Mouse (Mus musculus): ENCODE results near the gene Des. TPM values are rescaled to one million over a fixed set of nuclear protein-coding genes. Genes with fewer than 3 reads are reported as not detected.

The Des gene
- total RNA-seq, 2 experiments from 2014 or later: 62.7 to 208 TPM

GRCm38 (mm10) chr1:75381482-75382355 lies 21.6 kb downstream of the Des start:
- peak; percentile 72 for DNase-seq

DNA sequence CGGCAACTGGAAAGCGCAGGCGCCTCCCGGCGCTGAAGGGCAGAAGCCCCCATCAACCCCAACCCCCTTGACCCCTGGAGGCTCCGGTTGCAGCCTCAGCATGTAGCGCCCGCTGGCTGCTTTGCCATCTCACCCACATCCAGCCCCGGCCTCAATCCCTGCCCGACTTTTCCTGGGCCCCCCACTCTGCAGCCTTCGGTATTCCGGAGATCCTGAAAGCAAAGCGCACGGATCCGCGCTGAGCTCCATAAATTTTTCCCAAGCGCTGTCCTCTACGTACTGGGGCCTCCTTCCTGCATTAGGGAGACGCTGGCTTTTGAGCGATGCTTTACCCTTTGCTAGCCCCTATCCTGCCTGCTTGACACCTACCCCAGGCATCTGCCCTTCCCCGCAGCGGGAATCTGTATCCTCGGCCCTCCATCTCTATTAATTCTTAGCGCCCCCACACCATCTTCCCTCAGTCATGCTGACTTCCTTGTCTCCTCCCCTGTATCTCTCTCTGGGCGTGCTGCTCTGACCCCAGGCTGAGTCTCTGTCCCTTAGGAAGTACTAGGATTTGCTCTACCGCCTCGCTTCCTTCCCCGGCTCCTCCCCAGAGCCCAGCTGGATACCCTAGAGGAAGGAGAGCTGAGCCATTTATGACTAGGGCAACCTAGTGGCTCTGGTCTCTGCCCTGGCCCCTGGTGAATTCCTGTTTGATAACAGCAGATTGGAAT lies 22.4 kb downstream of the Des start:
- DNase-seq: no peak

- no peak for DNase-seq
These were observed 24.5 kb downstream of the Des start for GRCm38 (mm10) chr1:75384470-75385141.

GRCm38 (mm10) chr1:75385142-75385730 lies 25.1 kb downstream of the Des start:
- no peak for DNase-seq

DNA sequence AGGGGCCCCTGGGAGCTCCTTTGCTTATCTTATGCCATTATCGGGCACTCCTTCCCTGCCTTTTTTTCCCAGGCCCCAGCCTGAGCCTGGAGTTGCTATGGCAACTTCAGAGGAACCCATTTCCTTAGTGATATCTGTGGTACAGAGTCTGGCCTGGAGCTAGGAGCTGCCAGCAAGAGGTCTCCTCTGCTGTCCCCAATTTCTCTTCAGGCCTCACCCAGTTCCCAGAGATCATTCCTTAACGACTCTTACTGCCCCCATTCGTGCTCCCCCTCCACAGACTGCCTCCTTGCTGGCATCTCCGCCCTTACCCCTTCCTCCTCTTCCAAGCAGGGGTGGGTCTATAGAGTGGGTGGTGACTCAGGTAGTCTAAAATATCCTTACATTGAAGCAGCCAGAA lies 26.0 kb downstream of the Des start:
- no peak for DNase-seq

DNA sequence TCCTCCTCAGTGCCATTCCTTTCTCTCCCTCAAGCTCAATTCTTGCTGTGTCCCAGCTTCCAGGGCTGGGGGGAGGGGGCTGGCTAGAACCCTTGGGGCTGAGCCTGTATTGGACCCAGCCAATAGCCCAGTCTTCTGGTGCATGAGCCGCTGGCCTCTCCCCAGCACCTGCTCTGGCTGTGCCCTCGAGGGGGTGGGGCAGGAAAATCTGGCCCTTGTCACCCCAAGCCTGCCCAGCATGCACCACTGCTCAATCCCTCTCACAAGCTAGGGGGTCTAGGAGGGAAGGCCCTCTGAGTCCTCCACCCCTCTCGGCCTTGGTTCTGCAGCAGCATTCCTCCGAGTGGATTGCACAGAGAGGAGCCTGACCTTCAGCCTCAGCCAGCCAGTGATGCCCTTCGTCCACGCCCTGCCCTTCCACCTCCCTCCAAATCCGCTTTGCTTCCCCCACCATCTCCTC lies 27.4 kb downstream of the Des start:
- no peak for DNase-seq

- DNase-seq: no peak
These were observed 28.1 kb downstream of the Des start for GRCm38 (mm10) chr1:75387929-75388897.

GRCm38 (mm10) chr1:75388898-75389515 lies 28.9 kb downstream of the Des start:
- DNase-seq: no peak

DNA sequence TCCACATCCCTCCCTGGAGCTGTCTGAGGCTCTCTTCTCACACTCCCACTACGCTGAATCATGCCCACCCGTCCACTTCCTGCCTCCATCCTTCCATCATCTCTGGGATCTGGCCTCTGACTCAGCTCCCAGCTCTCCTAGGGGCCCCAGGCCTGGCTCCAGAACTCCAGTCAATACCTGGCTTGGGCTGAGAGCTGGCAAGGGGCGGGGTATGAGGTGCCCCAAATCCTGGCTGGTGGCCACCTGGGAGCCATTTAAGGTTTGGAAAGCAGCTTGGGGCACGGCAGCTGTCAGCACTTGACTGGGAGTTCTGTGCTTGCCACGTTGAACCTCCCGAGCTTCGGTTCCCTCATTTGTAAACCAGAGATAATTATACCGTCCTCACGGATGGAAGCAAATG lies 33.0 kb downstream of the Des start:
- no peak for DNase-seq

DNA sequence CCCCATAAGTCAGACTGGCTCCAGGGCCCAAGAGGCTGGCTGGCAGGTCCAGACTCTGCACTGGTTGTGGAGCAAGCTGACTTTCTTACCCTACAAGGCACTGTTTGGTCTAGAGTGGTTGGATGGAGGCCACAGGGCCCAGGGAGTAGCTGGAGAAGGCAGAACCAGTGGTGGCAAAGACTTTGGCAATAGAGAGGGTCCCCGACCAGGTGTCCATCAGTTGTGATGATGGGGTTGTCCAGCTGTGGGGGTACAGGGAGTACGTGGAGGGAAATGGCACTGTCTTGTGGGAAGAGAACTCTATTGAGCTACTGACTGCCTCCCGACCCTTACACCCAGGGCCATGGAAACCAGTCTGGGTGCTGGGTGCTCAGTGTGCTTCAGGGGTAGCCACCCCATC lies 33.7 kb downstream of the Des start:
- no peak for DNase-seq

DNA sequence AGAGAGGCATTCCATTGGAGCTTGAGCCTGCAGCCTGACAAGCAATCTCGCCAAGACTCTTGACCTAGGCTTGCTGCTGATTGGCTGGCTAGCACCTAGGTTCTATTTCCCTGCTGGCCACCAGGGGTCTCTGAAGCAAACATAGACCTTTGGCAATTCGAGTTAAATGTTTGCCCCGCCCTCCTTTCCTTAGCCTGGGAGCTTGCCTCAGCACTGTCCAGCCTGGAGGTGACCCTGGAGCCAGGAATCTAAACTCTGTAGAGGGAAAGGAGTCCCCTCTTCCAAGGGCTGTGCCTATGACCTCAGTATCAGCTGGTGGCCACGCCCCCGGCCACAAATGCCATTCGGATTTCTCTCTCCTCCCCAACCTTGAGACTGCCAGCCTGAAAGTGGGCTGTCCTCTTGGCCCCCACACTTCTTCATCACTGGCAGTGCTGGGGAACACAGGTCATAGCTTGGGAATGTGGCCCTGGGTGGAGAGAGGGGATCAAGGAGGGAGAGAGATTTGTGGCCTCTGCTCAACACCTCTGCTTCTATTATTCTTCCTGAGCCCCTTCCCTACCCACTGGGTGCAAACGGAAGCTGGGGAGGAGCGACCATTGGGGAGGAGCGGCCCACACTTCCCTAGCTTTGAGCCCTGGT lies 38.8 kb downstream of the Des start:
- DNase-seq: peak; percentile 84

DNA sequence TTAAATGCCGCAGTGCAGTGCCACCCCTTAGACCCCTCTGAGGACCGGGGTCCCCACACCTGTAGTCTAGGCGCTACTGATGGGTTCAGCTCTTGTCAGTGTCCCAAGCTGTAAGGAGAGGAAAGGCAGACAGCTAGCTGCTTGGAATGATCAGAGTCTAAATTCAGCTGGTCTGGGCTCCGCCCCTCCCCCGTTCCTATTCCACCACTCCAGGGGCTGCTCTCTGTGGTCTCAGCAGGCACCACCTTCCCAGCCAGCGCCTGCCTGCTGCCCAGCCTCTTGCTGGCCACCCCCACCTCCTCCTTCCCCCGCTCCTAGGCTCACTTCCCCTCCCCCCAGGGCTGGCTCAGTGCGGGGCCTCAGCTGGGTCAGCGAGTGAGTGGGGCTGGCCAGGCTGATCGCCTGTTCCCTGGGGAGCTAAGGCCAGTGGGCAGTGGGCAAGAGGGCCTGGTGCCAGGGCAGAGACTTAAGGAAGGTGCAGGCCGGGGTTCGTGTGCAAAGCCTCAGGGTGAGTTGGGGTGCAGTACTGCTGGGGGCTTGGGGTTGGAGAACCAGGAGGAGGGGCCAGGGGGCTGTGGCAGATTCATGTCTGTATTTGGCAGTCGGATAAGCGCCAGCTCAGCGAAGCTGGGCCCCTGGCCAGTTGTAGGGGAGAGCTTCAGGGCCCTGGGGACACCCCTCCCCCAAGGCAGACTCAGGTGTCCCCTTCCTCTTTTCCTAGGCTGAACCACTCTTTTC lies 39.8 kb downstream of the Des start:
- DNase-seq: peak; percentile 76

GRCm38 (mm10) chr1:75400493-75401115 lies 40.5 kb downstream of the Des start:
- no peak for DNase-seq

DNA sequence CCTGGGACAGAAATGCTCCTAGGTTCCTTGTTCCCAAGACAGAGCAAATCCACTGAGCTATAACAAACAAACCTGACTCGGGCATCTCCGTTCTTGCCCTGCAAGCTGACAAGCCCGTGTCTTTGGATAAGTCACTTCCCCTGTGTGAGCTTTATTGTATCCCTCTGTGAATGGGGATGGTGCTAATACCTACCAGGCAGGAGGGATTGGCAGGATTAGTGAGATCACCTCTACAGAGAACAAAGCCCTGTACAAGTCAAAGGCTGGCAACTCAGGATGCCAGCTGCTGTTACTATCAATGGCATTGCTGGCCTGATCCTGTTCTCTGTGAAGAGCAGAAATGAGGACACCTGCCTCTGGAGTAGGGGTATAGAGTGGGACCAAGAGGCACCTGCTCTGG lies 45.4 kb downstream of the Des start:
- DNase-seq: no peak

- DNase-seq: no peak
These were observed 46.0 kb downstream of the Des start for GRCm38 (mm10) chr1:75406173-75406572.

DNA sequence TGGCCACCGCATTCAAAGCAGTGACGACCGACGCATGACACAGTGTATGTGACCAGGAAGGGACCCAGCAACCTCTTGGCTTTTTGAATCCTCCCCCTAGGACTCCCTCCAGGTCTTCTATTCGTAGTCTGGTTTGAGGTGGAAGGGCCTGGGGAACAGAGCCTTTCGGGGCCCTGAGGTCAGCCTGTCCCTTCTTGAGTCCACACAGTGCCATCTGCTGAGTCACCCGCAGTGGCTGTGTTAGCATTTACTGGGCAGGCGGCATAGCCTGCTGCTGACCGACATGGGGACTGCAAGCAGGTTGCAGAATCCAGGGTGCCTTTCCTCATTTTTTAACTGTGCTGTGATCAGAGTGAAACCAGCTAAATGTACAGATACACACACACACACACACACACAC lies 46.9 kb downstream of the Des start:
- no peak for DNase-seq

DNA sequence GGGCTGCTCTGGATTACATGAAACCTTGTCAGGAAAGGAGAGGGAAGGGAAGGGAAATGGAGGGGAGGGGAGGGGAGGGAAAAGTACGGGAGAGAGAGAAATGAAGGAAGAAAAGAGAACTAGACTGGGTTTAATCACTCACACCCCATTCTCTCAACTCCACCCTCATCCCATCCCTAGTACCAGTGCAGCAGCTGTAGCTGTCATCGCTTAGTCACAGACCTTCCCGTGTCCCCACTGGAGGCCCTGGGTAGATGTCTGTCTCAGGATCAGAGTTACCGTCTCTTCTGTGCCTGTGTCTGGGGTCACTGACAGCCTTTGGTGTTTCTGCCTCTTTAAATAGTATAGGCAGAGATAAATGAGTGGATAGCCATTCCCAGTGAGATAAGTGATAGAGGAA lies 48.1 kb downstream of the Des start:
- no peak for DNase-seq

DNA sequence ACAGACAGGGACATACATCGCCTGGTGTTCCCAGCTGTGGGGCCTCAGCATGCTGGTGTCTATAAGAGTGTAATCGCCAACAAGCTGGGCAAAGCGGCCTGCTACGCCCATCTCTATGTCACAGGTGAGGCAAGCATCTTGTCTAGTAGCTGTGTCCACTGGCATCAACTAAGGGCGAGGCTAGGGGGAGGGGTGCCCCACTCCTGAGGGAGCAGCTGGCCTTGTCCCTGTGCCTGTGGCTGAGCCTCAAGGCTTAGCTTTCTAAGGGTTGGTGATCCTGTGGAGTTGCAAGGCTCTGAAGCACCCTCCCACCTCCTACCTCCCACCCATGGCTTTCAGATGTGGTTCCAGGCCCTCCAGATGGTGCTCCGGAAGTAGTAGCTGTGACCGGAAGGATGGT lies 49.8 kb downstream of the Des start:
- no peak for DNase-seq

DNA sequence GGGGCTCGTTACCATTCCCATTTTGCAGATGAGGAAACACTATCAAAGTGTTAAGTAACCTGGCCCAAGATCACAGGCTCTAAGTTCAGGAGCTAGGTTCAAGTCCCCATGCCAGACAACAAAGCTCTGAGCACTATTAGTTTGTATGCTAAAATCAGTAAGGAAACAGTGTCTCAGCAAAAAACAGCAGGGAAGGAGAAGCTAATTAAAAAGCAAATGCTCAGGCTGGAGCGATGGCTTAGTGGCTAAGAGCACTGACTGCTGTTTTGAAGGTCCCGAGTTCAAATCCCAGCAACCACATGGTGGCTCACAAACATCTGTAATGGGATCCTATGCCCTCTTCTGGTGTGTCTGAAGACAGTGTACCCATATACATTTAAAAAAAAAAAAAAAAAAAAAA lies 52.1 kb downstream of the Des start:
- DNase-seq: no peak
